Mouse (Mus musculus) CH12.LX (cell line): Measurements from ENCODE around the gene Helz.

ENCODE experiments used
- CTCF ChIP-seq, 2 experiments: IDR thresholded peaks in 1 of 2; conservative IDR thresholded peaks in 1 of 2; 2 replicates each; pipeline ENCODE4 v1.5.1; 2011 to 2012; ENCODE audit warnings: low read depth in 2 of 2, low read length in 2 of 2, improper control_type of control experiment in 1 of 2, inconsistent platforms in 1 of 2, mild to moderate bottlenecking in 1 of 2, moderate library complexity in 1 of 2
- ETS1 ChIP-seq: conservative IDR thresholded peaks from 2 replicates; pipeline ENCODE4 v1.6.1; 2012; ENCODE audit warnings: low read depth, mild to moderate bottlenecking, inconsistent platforms, low read length, improper control_type of control experiment, moderate library complexity
- KAT2A ChIP-seq: IDR thresholded peaks from 2 replicates; pipeline ENCODE4 v1.6.1; 2012; ENCODE audit warnings: low read length, improper control_type of control experiment, inconsistent platforms; ENCODE audit not compliant: insufficient replicate concordance
- MEF2A ChIP-seq: IDR thresholded peaks from 2 replicates; pipeline ENCODE4 v1.6.1; 2014; ENCODE audit warnings: low read depth, mild to moderate bottlenecking, inconsistent platforms, low read length, improper control_type of control experiment, borderline replicate concordance
- POLR2A ChIP-seq: IDR thresholded peaks from 2 replicates; pipeline ENCODE4 v1.6.1; 2011; ENCODE audit warnings: low read depth, mild to moderate bottlenecking, improper control_type of control experiment, low read length
- POLR2AphosphoS2 ChIP-seq: IDR thresholded peaks from 2 replicates; pipeline ENCODE4 v1.6.1; 2011; ENCODE audit warnings: low read depth, low read length, improper control_type of control experiment
- TBP ChIP-seq: conservative IDR thresholded peaks from 2 replicates; pipeline ENCODE4 v1.6.1; 2011; ENCODE audit warnings: low read depth, low read length, improper control_type of control experiment
- ZC3H11A ChIP-seq: IDR thresholded peaks from 2 replicates; pipeline ENCODE4 v1.6.1; 2012; ENCODE audit warnings: low read depth, mild to moderate bottlenecking, inconsistent platforms, low read length, improper control_type of control experiment

DNA sequence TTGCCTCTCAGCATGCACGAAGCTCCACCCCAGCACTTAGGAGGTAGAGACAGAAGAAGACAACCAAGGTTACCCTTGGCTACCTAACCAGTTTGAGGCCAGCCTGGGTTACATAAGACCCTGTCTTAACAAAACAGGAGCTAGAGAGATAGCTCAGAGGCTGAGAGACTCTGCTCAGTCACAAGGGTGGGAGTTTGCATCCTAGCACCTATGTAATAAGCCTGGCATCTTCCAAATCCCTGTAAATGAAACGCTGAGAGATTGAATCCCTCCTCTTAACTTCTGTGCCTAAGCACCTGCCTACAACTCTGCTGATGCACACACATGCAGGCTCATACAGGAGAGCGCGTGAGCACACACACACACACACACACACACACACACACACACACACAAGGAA lies 112.7 kb downstream of the Helz start:
- TF ChIP-seq MEF2A (no peak), CTCF (conservative IDR thresholded peaks at IDR 0.05 in 1 of 2, IDR thresholded peaks at IDR 0.05 in 1 of 2; ENCODE audit: low read depth in 2 of 2, low read length in 2 of 2) (no peak), POLR2A (no peak), ETS1 (no peak), KAT2A (no peak), ZC3H11A (no peak), TBP (no peak), POLR2AphosphoS2 (no peak)
